Mouse (Mus musculus) megakaryocyte, adult 5-6 weeks (primary cell): ENCODE data around the gene Gm10409. TPM values are rescaled to one million over a fixed set of nuclear protein-coding genes. Genes with fewer than 3 reads are reported as not detected.
"Not testable (repeated sequence)": the region's sequence is repeated elsewhere in the genome, so short reads cannot be mapped to it uniquely, and the experiment has no call there.

Experiments used
- ATAC-seq: 2 replicates; pipeline ENCODE4 v1.8.0; 2016; ENCODE audit warnings: mild to moderate bottlenecking, inconsistent platforms; ENCODE audit not compliant: poor library complexity, severe bottlenecking
- total RNA-seq, 2 experiments: library from RNA; stranded (forward) in 1 of 2; stranded (reverse) in 1 of 2; fragments of 153-499, 151-499 nt in 1 of 2; fragments of 221-1000, 200-1000 nt in 1 of 2; gene quantifications; 2 replicates each; pipeline versions ENCODE4 v1.2.3 to v1.2.4; 2015 to 2017

Gm10409 gene
- total RNA-seq (2015) (not detected in 2 replicates), total RNA-seq (2017) (not detected in 2 replicates)

- not testable (repeated sequence) for ATAC-seq
Measured at GRCm38 (mm10) chr14:3412314-3412713, at the start of gene Gm10409. Gm10409 (plus strand) TSS chr14:3412614.

- not testable (repeated sequence) for ATAC-seq
Measured at GRCm38 (mm10) chr14:3394793-3395192, 17.6 kb upstream of the Gm10409 start, which contains the start of gene Gm10413. Gm10413 (plus strand) TSS chr14:3395093.

- ATAC-seq, result not testable (repeated sequence)
Measured at GRCm38 (mm10) chr14:3427803-3428202, 15.4 kb downstream of the Gm10409 start, which contains the start of gene Gm3005. Gm3005 (plus strand) TSS chr14:3428103.

- not testable (repeated sequence) for ATAC-seq
Measured at GRCm38 (mm10) chr14:3449079-3449478, 36.7 kb downstream of the Gm10409 start, which contains the start of gene Gm10408. Gm10408 (plus strand) TSS chr14:3449379.

Other genes with a start within 250 kb of the Gm10409 start
- gene Gm5795, start 224.4 kb upstream of the Gm10409 start, total RNA-seq (2015), result not detected in 2 replicates
- gene Gm5795, start 224.4 kb upstream of the Gm10409 start, total RNA-seq (2017), result not detected in 2 replicates
- gene D830030K20Rik, start 204.1 kb upstream of the Gm10409 start, total RNA-seq (2015), result not detected in 2 replicates
- gene D830030K20Rik, start 204.1 kb upstream of the Gm10409 start, total RNA-seq (2017), result not detected in 2 replicates
- not detected in 2 replicates for gene Gm2956, start 80.0 kb upstream of the Gm10409 start, total RNA-seq (2015)
- gene Gm2956, start 80.0 kb upstream of the Gm10409 start, total RNA-seq (2017), result not detected in 2 replicates
- not detected in 2 replicates for gene Gm10413, start 17.5 kb upstream of the Gm10409 start, total RNA-seq (2015)
- not detected in 2 replicates for gene Gm10413, start 17.5 kb upstream of the Gm10409 start, total RNA-seq (2017)
- gene Gm3005, start 15.5 kb downstream of the Gm10409 start, total RNA-seq (2015), result not detected in 2 replicates
- not detected in 2 replicates for gene Gm3005, start 15.5 kb downstream of the Gm10409 start, total RNA-seq (2017)
- not detected in 2 replicates for gene Gm10408, start 36.8 kb downstream of the Gm10409 start, total RNA-seq (2015)
- not detected in 2 replicates for gene Gm10408, start 36.8 kb downstream of the Gm10409 start, total RNA-seq (2017)
- not detected in 2 replicates for gene Gm3012, start 221.9 kb downstream of the Gm10409 start, total RNA-seq (2015)
- not detected in 2 replicates for gene Gm3012, start 221.9 kb downstream of the Gm10409 start, total RNA-seq (2017)
- not detected in 2 replicates for gene Gm3020, start 239.4 kb downstream of the Gm10409 start, total RNA-seq (2015)
- not detected in 2 replicates for gene Gm3020, start 239.4 kb downstream of the Gm10409 start, total RNA-seq (2017)